Mouse (Mus musculus) gastrocnemius, postnatal 25 days (tissue): ENCODE measurements around the gene Gm20481. TPM values are rescaled to one million over a fixed set of nuclear protein-coding genes. Genes with fewer than 3 reads are reported as not detected.
"Not testable (repeated sequence)": the region's sequence is repeated elsewhere in the genome, so short reads cannot be mapped to it uniquely, and the experiment has no call there.

Experiments
- DNase-seq: peaks from one replicate; pipeline ENCODE4 v3.0.0; 2022
- long read RNA-seq, 2 experiments: library from polyadenylated mRNA; stranded (forward); transcript quantifications; one replicate each; pipeline ENCODE4 v2.0.0; 2021
- total RNA-seq, 2 experiments: library from RNA; stranded (reverse); gene quantifications; 1 replicate in 1 of 2; 2 replicates in 1 of 2; pipeline ENCODE4 v1.2.3; 2021

Gene Gm20481
- total RNA-seq, result not detected
- long read RNA-seq, experiment 1, result 0 reads
- long read RNA-seq, experiment 2, result 0 reads

- not testable (repeated sequence) for DNase-seq
Observed at GRCm38 (mm10) chr17:34969822-34970221, at the start of gene Gm20481. Gene Gm20481 (plus strand): TSS chr17:34969912.

- no peak for DNase-seq
Observed at GRCm38 (mm10) chr17:34922939-34923338, 46.8 kb upstream of the Gm20481 start.

- DNase-seq, result no peak
Observed at GRCm38 (mm10) chr17:34924258-34924657, 45.5 kb upstream of the Gm20481 start.

DNA sequence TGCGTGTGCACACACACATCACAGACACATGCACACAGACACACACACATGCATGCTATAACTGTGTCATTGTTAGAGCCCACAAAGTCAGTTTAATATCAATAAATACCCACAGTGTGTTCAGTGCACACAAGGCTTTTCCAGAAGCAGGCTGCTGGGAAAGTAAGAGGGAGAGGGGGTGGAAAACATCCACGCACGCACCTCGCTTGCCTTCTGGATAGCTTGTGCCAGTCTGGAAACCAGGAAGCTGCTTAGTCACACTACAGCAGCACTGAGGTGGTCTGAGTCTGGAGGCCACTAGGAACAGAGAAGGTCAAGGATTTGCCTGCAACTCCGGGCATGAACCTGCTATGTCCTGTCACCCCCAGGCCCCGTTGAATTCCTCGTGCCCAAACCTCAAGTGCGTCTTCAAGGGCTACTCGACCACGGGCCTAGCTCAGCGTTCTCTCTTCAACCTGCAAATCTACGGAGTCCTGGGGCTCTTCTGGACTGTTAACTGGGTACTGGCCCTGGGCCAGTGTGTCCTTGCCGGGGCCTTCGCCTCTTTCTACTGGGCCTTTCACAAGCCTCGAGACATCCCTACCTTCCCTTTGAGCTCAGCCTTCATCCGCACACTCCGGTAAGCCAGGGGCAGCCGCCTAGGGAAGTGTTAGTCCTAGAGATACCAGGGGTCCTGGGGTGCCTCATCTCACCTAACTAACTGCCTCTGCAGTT lies 42.2 kb upstream of the Gm20481 start:
- DNase-seq, result no peak

DNA sequence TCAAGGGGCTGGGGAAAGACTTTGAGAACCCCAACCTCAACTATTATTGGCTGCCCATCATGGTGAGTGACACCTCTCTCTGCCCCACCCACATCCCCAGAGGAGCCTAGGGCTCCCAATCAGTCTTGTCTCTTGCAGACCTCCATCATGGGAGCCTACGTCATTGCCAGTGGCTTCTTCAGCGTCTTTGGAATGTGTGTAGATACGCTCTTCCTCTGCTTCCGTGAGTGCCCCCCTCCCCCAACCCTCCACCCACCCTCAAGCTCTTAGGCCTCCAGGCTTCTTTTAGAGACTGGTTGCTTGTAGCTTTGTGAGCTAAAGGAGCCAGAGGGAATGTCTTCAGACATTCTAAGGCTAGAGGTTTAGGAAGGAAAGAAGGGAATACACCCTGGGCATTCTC lies 40.9 kb upstream of the Gm20481 start:
- no peak for DNase-seq

GRCm38 (mm10) chr17:34931061-34931734 lies 38.5 kb upstream of the Gm20481 start, which contains the start of gene Neu1:
Gene Neu1 (plus strand): TSS chr17:34931253.
- peak; percentile 98 for DNase-seq

DNA sequence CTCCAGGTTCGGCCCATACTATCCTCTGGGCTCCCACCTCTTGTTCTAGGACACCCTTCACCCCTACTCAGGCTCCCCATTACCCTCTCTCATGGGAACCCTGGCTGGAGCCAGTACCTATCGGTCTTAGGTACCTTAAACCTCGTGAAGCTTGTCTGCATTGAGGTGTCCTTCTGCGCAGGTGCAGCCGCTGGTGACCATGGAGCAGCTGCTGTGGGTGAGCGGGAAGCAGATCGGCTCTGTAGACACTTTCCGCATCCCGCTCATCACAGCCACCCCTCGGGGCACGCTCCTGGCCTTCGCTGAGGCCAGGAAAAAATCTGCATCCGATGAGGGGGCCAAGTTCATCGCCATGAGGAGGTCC lies 38.0 kb upstream of the Gm20481 start:
- DNase-seq, result no peak

GRCm38 (mm10) chr17:34932287-34932686 lies 37.4 kb upstream of the Gm20481 start:
- DNase-seq, result no peak

DNA sequence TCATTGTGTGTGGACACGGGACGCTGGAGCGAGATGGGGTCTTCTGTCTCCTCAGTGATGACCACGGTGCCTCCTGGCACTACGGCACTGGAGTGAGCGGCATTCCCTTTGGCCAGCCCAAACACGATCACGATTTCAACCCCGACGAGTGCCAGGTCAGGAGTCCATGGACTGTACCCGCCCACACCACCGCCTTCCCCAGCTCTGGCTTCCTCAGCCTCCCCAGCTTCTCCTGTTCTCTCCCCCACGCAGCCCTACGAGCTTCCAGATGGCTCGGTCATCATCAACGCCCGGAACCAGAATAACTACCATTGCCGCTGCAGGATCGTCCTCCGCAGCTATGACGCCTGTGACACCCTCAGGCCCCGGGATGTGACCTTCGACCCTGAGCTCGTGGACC lies 35.7 kb upstream of the Gm20481 start:
- no peak for DNase-seq

DNA sequence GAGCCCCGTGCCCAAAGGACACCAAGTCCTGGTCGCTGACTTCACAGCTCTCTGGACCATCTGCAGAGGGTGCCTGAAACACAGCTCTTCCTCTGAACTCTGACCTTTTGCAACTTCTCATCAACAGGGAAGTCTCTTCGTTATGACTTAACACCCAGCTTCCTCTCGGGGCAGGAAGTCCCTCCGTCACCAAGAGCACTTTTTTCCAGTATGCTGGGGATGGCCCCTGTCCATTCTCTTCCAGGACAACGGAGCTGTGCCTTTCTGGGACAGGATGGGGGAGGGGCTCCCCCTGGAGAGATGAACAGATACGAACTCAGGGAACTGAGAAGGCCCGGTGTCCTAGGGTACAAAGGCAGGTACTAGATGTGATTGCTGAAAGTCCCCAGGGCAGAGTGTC lies 34.9 kb upstream of the Gm20481 start:
- no peak for DNase-seq

GRCm38 (mm10) chr17:34937960-34938505 lies 31.7 kb upstream of the Gm20481 start:
- no peak for DNase-seq

DNA sequence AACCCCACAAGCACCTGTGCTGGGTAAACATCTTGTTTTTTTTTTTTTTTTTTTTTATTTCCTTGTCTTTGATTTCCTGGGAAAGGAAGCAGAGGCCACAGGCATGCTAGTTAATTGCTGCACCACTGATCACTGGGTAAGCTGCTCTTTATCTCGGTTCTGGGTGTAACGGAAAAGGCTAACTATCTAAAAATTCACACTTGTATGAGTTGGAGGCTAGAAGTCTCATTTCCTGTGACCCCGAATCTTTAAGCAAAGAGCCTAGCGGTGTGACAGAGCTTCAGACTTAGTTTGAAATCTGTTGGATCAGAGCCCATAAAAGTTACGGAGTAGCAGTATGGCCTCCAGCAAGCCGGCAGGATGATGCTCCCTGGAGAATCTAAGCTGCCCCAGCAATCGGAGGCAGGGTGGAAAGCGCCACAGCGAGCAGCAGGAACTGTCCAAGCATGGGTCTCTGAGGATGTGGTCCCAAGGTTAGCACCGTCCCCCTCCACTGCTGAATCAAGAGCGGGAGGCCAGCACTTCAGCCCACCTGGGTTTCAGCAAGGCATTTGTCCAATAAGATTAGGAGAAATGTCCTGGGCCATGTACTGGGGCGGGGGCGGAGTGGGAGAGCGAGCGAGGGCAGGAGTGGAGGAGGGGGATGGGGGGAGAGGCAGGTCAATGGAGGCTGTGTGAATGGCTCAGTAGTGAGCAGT lies 28.2 kb upstream of the Gm20481 start:
- no peak for DNase-seq

DNA sequence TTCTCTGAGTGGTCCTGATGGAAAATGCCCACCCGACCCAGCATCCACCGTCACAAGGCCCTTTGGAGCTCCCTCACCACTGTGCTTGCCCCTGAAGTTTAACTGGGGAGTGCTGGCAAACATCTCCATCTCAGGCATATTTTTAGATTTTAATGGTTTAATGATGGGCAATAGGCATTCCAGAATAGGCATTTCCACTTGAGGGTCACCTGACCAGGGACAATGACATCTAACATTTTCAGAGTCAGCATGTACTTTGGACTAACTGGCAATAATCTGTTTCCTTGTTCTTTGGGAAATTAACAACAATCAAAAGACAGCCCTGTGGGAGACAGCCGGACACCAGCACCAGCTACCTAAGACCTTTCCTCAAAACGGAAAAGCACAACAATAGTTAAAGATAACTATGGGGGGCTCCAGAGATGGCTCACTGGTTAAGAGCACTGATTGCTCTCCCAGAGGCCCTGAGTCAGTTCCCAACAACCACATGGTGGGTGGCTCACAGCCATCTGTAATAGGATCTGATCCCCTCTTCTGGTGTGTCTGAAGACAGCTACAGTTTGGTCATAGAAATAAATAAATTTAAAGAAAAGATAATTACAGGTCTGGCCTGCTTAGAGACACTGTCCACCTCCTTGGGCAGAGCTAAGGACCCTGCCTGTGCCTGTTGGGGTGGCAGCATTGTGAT lies 26.4 kb upstream of the Gm20481 start:
- DNase-seq, result no peak

DNA sequence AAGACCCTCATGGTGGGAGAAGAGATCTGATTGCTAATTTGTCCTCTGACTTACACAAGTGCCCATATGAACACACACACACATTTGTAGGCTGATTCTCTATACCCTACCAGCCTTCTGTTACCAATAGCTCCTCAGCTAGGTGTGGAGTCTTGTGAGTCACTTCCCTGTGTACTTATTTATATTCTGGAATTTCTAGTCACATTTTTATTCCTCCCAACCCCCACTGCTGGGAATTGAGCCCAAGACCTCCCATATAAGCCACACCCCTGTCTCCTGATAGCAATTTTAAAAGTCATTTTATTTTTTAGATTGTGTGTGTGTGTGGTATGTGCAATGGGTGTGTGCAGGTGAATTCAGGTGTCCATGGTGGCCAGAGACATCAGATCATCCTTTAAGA lies 25.4 kb upstream of the Gm20481 start:
- DNase-seq, result no peak

GRCm38 (mm10) chr17:34946486-34947140 lies 23.1 kb upstream of the Gm20481 start:
- no peak for DNase-seq

GRCm38 (mm10) chr17:34947606-34948005 lies 22.1 kb upstream of the Gm20481 start:
- DNase-seq, result no peak

- DNase-seq, result not testable (repeated sequence)
Observed at GRCm38 (mm10) chr17:34948721-34949552, 20.8 kb upstream of the Gm20481 start.

DNA sequence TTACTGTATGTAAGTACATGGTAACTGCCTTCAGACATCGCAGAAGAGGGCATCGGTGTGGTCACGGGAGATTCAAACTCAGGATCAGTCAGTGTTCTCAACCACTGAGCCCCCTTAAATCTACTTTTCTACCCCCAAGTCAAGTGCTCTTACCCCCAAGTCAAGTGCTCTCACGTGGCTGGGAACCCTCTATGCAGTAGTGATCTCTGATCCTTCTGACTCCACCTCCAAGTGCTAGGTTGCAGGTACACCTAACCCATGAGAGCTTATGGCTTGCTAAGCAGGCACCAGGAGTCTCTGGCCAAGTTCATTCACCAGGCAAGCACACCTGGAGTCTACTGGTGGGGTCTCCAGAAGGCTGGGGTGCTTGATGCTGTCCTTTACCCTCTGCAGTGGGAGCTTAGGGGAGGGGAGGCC lies 20.2 kb upstream of the Gm20481 start:
- DNase-seq, result no peak

GRCm38 (mm10) chr17:34950514-34951455 lies 18.9 kb upstream of the Gm20481 start:
- DNase-seq, result no peak
